Mouse (Mus musculus) splenic B cell, adult 2 months (primary cell): ENCODE data around the gene Scyl3.

Source experiments
- DNase-seq: peaks from one replicate; pipeline ENCODE4 v3.0.0-alpha.2; 2011; ENCODE audit warnings: low read depth, low spot score
- H3K27me3 ChIP-seq: 2 replicates; pipeline ENCODE4 v1.6.1; 2012; ENCODE audit warnings: mild to moderate bottlenecking, low read length, moderate library complexity, mixed read lengths; ENCODE audit not compliant: control insufficient read depth, poor library complexity, insufficient read depth, severe bottlenecking
- H3K36me3 ChIP-seq: 2 replicates; pipeline ENCODE4 v1.6.1; 2012; ENCODE audit warnings: mild to moderate bottlenecking, low read length, moderate library complexity, mixed read lengths; ENCODE audit not compliant: control insufficient read depth, poor library complexity, insufficient read depth, severe bottlenecking

Scyl3 gene

DNA sequence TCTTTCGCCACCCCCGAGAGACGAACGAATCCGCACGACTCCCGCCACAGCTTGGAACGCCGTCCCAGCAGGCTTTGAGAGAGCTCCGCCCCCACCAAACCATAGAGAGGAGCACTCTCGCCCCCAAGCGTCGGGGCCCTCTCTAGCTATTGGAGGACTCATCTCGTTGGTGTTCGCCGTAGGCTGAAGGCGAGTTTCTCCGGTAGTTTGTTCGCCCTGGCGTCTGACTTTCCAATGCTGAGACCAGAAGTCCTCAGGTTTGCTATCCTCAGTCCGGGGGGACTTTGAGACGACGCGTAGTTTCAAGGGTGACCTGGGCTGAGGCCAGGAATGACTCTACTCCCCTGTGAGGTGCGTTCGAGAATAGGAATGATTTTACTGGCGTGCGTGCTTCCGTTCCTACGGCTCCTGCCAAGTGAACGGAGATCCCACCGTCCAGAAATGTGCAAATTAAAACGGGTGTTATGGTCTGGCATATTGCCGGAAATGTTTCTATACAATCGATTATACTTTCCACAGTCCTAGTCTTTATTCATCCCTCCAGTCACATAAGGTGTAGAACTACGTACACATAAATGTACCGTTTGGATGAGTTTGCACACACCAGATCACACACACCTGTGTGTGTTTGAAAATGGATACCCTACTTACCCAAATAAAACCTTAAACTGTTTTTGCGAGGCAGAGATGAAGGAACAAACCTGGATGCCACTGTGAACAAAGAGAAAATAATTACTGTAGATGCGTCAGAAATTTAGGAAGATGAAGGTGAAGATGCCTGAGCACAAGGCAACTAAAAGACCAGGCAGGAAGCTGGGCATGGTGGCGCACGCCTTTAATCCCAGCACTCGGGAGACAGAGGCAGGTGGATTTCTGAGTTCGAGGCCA lies 66.1 kb downstream of the Scyl3 start, which contains the start of the genes BC055324 and Mettl18:
BC055324 (minus strand) TSS at position 76 of the 888 bp plus-strand sequence.
Mettl18 (plus strand) TSS at position 169 of the 888 bp plus-strand sequence.
- Histone ChIP-seq H3K27me3 (no peaks in the 10 kb centered on the region), H3K36me3 (no peaks in the 10 kb centered on the region; the same call in 1 of the 2 replicates)
- peak; percentile 96 for DNase-seq

DNA sequence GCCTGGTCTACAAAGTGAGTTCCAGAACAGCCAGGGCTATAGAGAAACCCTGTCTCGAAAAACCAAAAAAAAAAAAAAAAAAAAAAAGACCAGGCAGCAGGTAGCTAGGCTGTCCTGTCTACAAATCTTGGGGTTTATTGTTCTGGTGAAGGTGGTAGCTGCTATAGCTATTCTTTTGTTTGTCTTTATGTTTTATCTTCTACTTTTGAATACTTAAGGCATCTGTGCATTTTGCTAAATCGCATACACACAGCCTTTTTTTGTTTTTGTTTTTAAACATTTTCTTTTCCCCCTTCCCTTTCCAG lies 66.7 kb downstream of the Scyl3 start:
- no peak for DNase-seq
- Histone ChIP-seq H3K27me3 (no peaks in the 10 kb centered on the region), H3K36me3 (no peaks in the 10 kb centered on the region; the same call in 1 of the 2 replicates)

DNA sequence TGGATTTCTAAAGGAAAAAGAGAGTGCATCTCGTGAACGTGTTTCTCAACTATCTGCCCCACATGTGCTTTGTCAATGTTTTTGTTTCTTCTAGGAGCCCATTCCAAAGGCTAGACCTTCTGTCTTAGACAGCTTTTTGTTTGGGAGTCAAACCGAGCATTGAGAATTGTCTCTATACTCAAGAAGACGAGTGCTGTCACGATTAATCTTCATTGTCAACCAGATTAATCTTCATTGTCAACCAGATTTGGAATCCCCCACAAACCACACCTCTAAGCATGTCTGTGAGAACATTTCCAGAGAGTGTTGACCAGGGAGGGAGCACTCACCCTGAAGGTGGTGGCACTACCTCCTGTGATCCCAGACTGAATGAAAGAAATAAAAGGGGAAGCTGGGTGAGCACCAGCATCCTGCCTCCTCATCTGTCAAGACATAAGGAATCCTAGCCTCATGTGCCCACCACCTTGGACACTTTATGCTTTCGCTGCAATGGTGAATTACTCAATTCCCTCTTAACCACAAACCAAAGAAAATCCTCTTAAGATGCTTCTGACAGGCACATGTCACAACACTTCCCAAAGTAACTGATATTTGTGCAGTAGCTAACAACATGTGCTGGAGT lies 73.0 kb downstream of the Scyl3 start:
- DNase-seq: no peak
- Histone ChIP-seq H3K36me3 (no peaks in the 10 kb centered on the region), H3K27me3 (no peaks in the 10 kb centered on the region)

DNA sequence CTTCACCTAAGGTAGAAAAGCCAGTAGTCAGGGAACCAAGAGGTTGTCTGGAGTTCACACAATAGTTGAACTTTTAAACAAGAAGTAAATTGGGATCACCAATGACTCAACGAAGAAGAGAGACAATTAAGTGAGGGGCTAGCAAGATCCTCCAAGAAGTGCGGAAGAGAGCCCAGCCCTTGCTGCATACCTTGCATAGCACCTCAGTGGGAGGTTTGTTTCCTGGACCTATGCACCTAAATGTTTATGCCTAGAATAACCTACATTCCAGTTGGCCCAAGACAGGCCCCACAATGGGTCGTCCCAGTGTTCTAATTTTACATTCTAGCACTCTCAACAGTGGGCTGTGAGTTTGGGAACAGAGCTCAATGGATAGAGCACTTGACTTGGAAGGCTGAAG lies 75.4 kb downstream of the Scyl3 start:
- no peak for DNase-seq
- Histone ChIP-seq H3K36me3 (no peaks in the 10 kb centered on the region), H3K27me3 (no peaks in the 10 kb centered on the region)
